Mouse (Mus musculus) T-helper 2 cell (primary cell): ENCODE measurements around the gene Gadl1.

Experiments
- in situ Hi-C: fragments of 300-600 bp; cut with MboI, MseI; formaldehyde crosslinking; loops from one replicate; pipeline ENCODE4 v1.15.1; 2025; ENCODE audit warnings: high pct_unique_total_duplicates

Gadl1 gene

GRCm38 (mm10) chr9:115936350-115936749, 27.1 kb downstream of the Gadl1 start:
- in situ Hi-C loops, result no loop called here

DNA sequence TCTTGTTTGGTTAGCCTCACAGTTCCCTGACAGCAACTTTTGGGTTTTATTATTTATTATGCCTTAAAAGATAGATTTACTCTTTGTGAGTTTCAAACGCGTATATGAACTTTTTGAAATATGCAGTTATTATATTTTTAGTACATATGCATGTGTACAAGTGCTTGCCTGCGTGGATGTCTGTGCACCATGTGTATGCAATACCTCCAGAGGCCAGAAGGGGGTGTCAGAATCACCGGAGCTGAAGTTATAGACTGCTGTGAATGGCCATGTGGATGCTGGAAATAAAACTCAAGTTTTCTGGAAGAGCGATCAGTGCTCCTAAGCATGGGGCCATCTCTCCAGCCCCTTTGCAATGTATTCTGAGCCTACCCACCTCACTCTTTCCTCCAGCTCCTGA, 28.7 kb downstream of the Gadl1 start:
- in situ Hi-C loops, result no loop called here

- in situ Hi-C loops, result no loop called here
These were observed 30.2 kb downstream of the Gadl1 start for GRCm38 (mm10) chr9:115939420-115939819.

GRCm38 (mm10) chr9:115941171-115941570, 31.9 kb downstream of the Gadl1 start:
- in situ Hi-C loops, result no loop called here

- in situ Hi-C loops, result no loop called here
These were observed 33.2 kb downstream of the Gadl1 start for GRCm38 (mm10) chr9:115942486-115942885.

GRCm38 (mm10) chr9:115942989-115943388, 33.7 kb downstream of the Gadl1 start:
- in situ Hi-C loops, result no loop called here

DNA sequence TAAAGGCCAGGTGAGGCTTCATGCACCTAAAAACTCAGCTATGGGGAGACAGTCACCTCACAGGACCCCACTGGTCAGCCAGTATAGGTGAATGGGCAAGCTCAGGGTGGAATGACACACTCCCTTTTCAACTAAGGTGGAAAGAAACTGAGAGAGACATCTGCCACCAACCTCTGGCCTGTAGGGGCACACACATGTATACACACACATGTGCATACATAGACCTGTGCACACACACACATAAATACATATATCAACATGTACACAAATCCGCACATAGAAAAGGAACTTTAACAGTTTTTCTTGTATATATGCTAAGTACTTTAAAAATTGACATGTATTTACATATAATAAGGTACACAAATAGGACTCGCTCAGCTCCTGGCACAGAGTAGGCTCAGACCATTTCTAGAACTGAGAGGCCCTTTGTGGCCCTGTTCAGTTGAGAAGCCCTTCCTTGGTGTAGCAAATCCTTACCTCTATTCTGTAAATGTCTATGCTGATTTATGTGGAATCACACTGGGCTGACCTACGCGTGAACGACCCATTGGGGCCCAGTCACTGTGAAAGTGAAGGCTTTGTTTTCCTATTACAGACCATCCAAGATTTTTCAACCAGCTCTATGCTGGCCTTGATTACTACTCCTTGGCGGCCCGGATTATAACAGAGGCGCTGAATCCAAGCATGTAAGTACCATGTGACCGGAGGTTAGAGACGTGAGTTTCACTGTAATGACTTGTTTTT, 34.5 kb downstream of the Gadl1 start:
- in situ Hi-C loops, result no loop called here

GRCm38 (mm10) chr9:115965056-115965455, 55.8 kb downstream of the Gadl1 start:
- in situ Hi-C loops, result no loop called here

DNA sequence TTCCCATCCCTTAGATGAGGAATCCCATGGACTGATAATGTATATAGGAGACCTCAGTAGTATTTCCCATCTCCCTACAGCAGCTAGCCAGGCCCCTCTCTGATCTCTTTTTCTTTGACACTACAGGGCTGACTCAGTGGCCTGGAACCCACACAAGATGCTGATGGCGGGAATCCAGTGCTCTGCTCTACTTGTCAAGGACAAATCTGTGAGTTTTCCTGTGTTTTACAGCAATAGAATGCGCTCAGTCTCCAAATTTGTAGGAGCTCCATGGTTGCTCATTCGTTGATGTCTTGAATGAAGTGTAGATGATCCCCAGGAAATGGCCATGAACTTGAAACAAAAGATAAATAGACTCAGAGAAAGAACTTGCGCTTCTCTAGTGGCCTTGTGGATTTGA, 56.9 kb downstream of the Gadl1 start:
- in situ Hi-C loops, result no loop called here

DNA sequence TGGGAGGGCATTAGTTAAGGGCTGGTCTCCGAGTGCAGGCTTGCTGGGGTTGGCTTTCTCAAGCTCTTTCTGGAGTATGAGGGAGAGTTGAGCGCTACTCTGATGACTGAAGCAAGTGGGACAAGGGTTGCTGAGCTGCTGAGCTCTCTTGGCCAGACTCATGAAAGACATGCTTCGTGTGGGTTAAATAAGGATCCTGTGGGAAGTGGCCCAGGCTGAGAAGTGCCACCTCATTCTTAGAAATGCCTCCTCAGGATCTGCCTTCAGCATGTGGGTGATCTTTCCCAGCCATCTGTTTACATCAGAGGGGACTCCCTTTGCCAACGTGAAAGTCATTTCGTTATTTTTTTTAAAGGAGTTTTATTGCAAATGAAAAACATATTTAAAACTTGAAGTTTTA, 57.5 kb downstream of the Gadl1 start:
- in situ Hi-C loops, result no loop called here

DNA sequence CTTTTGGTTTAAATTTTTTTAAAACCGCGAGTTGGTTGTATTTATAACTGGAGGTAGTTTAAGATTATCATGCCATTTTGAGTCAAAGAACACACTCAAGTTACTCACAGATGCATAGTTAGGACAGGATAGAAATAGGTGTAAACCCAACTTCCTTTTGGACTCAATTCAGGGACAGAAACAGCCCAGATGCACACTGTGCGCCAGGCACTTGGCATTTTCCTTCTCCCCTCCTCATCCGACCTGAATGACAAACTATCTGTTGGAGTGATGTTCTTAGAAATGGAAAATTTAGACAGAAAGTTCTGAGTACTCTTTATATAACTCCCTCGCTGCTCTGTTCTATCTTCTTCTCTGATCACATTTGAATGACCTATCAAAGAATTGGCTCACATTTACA, 58.4 kb downstream of the Gadl1 start:
- in situ Hi-C loops, result no loop called here

GRCm38 (mm10) chr9:115976901-115977300, 67.6 kb downstream of the Gadl1 start:
- in situ Hi-C loops, result no loop called here

GRCm38 (mm10) chr9:115977598-115978240, 68.5 kb downstream of the Gadl1 start:
- in situ Hi-C loops, result no loop called here

DNA sequence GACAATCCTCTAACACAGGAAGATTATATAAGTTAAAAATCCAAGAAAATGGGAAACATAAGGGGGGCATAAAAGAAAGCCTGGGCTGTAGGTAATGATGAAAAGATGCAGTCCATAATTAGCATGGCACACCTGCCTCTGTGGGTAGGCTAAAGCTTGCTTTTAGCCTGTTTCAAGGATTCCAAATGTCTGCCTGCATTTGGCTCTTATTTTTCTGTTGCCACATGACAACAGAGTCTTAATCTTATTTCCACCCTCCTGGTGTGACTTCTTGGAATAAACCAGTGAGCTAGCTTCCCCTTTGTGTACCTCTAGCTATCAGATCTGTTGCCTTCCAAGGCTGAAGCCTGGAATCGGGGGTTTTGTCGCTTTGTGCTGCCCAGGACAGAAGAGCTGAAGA, 69.2 kb downstream of the Gadl1 start:
- in situ Hi-C loops, result no loop called here

- in situ Hi-C loops, result no loop called here
These were observed 81.4 kb downstream of the Gadl1 start for GRCm38 (mm10) chr9:115990661-115991060.

DNA sequence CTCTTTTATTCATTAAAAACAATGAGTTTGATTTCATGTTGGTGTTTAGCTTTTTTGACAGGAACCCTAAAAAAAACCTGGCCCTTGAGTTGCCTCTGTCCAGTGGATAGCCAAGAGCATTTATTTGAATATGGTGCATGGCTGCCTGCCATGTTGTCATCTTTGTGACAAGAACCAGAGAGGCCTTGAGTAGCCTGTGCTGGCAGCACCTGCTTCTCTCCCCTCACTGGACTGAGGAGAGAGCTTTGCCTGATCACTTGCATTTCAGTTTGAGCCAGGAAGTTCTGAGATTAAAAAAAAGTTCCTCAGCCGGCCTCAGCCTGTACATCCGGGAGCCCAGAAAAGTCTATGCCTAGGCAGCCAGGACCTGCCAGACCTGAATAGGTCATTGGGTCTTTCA, 85.5 kb downstream of the Gadl1 start:
- in situ Hi-C loops, result no loop called here

- in situ Hi-C loops, result no loop called here
These were observed 86.8 kb downstream of the Gadl1 start for GRCm38 (mm10) chr9:115995856-115996560.

GRCm38 (mm10) chr9:115998383-115998782, 89.1 kb downstream of the Gadl1 start:
- in situ Hi-C loops, result no loop called here

DNA sequence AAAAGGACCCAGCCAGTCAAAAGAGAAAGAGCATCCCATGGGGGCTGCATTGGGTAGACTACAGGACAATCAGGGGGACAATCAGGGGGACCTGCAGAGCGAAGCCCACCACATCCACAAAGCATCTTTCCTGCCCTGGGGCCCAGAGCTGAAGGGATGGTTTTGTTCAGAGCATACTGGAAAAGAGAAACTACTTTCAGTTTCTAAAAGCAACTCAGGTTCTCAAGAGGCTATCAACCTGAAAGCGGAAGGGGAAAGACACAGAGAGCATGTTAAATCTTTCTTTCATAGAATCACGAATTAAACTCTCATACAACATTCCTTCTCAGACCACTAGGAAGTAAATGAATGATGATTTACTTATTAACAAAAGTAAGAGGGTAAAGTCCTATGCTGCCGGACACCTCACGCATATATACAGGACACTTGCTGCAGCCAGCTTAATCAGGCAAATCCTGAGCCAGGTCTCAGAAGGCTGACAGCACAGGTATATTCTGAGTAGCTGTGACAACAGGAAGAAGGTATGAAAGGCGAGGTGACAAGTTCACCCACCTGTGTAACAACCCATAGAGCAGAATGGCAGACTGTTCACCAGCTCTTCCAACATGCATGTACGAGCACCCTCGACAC, 90.2 kb downstream of the Gadl1 start:
- in situ Hi-C loops, result no loop called here

GRCm38 (mm10) chr9:116013911-116014310, 104.7 kb downstream of the Gadl1 start:
- in situ Hi-C loops, result no loop called here

DNA sequence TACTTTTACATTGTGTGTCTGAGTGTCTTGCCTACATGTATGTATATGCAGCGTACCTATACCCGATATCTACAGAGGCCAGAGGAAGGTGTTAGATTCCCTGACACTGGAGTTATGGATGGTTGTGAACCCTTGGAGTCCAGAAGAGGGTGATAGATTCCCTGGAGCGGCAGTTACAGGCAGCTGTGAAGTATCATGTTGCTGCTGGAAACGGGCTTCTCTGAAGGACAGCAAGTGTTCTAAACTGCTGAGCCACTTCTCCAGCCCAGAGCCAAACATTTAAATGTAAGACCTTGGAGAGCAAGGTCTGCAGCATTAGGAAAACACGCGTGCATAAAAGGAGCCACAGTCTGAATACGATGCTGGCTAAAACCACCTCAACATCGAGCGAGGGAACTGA, 107.0 kb downstream of the Gadl1 start:
- in situ Hi-C loops, result no loop called here

- in situ Hi-C loops, result no loop called here
These were observed 107.8 kb downstream of the Gadl1 start for GRCm38 (mm10) chr9:116017091-116017490.
